Mouse (Mus musculus) myocyte (in vitro differentiated cells): ENCODE data around the gene Gm20422. TPM values are rescaled to one million over a fixed set of nuclear protein-coding genes. Genes with fewer than 3 reads are reported as not detected.

ENCODE experiments used
- H3K27me3 ChIP-seq: one replicate; pipeline ENCODE4 v1.6.1; 2011; ENCODE audit not compliant: control insufficient read depth, insufficient read depth, insufficient read length
- H3K36me3 ChIP-seq: one replicate; pipeline ENCODE4 v1.6.1; 2011; ENCODE audit not compliant: control insufficient read depth, insufficient read depth
- H3K4me2 ChIP-seq: one replicate; pipeline ENCODE4 v1.6.1; 2011; ENCODE audit warnings: low read depth, control low read depth
- H3K4me3 ChIP-seq: one replicate; pipeline ENCODE4 v1.5.1; 2011; ENCODE audit warnings: mild to moderate bottlenecking, control low read depth, moderate library complexity
- H3K79me2 ChIP-seq: one replicate; pipeline ENCODE4 v1.6.1; 2011; ENCODE audit not compliant: control insufficient read depth, insufficient read depth
- H3ac ChIP-seq: one replicate; pipeline ENCODE4 v1.6.1; 2011; ENCODE audit not compliant: control insufficient read depth, insufficient read length
- CEBPB ChIP-seq: IDR thresholded peaks from 2 replicates; pipeline ENCODE4 v1.6.1; 2011; ENCODE audit warnings: mild to moderate bottlenecking, moderate library complexity; ENCODE audit not compliant: poor library complexity, insufficient read depth, severe bottlenecking
- E2F4 ChIP-seq: IDR thresholded peaks from one replicate; pipeline ENCODE4 v1.6.1; 2011; ENCODE audit warnings: mild to moderate bottlenecking, control low read depth, moderate library complexity; ENCODE audit not compliant: insufficient read depth
- MAX ChIP-seq: IDR thresholded peaks from one replicate; pipeline ENCODE4 v1.6.1; 2011; ENCODE audit warnings: low read depth, mild to moderate bottlenecking, control low read depth
- MYOD1 ChIP-seq, 3 experiments: IDR thresholded peaks; one replicate each; pipeline ENCODE4 v1.6.1; 2011; ENCODE audit warnings: control low read depth in 2 of 3, low read depth in 2 of 3, mild to moderate bottlenecking in 2 of 3, moderate library complexity in 1 of 3; ENCODE audit not compliant: insufficient read length in 2 of 3, control insufficient read depth in 1 of 3
- MYOG ChIP-seq, 3 experiments: IDR thresholded peaks; one replicate each; pipeline ENCODE4 v1.6.1; 2011; ENCODE audit warnings: control low read depth in 2 of 3, low read depth in 2 of 3, mild to moderate bottlenecking in 2 of 3; ENCODE audit not compliant: insufficient read length in 2 of 3, control insufficient read depth in 1 of 3, insufficient read depth in 1 of 3
- POLR2A ChIP-seq: IDR thresholded peaks from one replicate; pipeline ENCODE4 v1.6.1; 2011; ENCODE audit warnings: low read depth, mild to moderate bottlenecking, control low read depth, moderate library complexity; ENCODE audit not compliant: insufficient read length
- POLR2AphosphoS2 ChIP-seq: IDR thresholded peaks from one replicate; pipeline ENCODE4 v1.6.1; 2011; ENCODE audit warnings: low read depth, control low read depth; ENCODE audit not compliant: insufficient read length
- REST ChIP-seq: IDR thresholded peaks from one replicate; pipeline ENCODE4 v1.6.1; 2011; ENCODE audit warnings: mild to moderate bottlenecking, control low read depth, moderate library complexity; ENCODE audit not compliant: insufficient read depth, insufficient read length
- SRF ChIP-seq: IDR thresholded peaks from one replicate; pipeline ENCODE4 v1.6.1; 2011; ENCODE audit warnings: low read depth; ENCODE audit not compliant: control insufficient read depth, insufficient read length
- TCF12 ChIP-seq: IDR thresholded peaks from one replicate; pipeline ENCODE4 v1.6.1; 2011; ENCODE audit warnings: mild to moderate bottlenecking, control low read depth; ENCODE audit not compliant: poor library complexity, insufficient read depth, severe bottlenecking
- TCF3 ChIP-seq: IDR thresholded peaks from one replicate; pipeline ENCODE4 v1.6.1; 2011; ENCODE audit warnings: low read depth, control low read depth; ENCODE audit not compliant: insufficient read length
- USF1 ChIP-seq: IDR thresholded peaks from one replicate; pipeline ENCODE4 v1.6.1; 2011; ENCODE audit warnings: low read depth, mild to moderate bottlenecking, control low read depth, moderate library complexity
- polyA plus RNA-seq: library from polyadenylated mRNA; unstranded; fragments of >200 nt; fragmentation: generic; extraction: Trizol; gene quantifications from one replicate; pipeline ENCODE4 v1.2.1, GENCODE M21; 2012; ENCODE audit warnings: missing spikeins

Gm20422 gene
- polyA plus RNA-seq, 1 experiment: 0.13 TPM

GRCm38 (mm10) chr8:69735495-69735894 is 39.2 kb downstream of the Gm20422 start:
- Histone ChIP-seq H3K27me3 (no peaks in the 10 kb centered on the region), H3K79me2 (no peaks in the 10 kb centered on the region), H3K36me3 (no peaks in the 10 kb centered on the region), H3K4me2 (no peak overlapping the region), H3ac (no peak overlapping the region), H3K4me3 (no peak overlapping the region)
- TF ChIP-seq TCF12 (no peak), MYOG (IDR thresholded peaks at IDR 0.05; ENCODE audit: control insufficient read depth in 1 of 3, insufficient read depth in 1 of 3, insufficient read length in 2 of 3, low read depth in 2 of 3) (no peak), E2F4 (no peak), POLR2AphosphoS2 (no peak), CEBPB (no peak), TCF3 (no peak)

GRCm38 (mm10) chr8:69717232-69717580 is 57.5 kb downstream of the Gm20422 start:
- H3K36me3 ChIP-seq: no peaks in the 10 kb centered on the region
- peak overlapping the region; percentile 41 for H3K4me3 ChIP-seq
- H3K27me3 ChIP-seq: no peaks in the 10 kb centered on the region
- TF ChIP-seq MAX (no peak), POLR2A (no peak), TCF3 (no peak), POLR2AphosphoS2 (no peak)
- peaks cover 37% of the 10 kb centered on the region for H3K79me2 ChIP-seq
- H3K4me2 ChIP-seq: peak overlapping the region; percentile 74
- H3ac ChIP-seq: peak overlapping the region; percentile 79

GRCm38 (mm10) chr8:69716403-69717231 is 58.1 kb downstream of the Gm20422 start:
- H3K36me3 ChIP-seq: no peaks in the 10 kb centered on the region

GRCm38 (mm10) chr8:69715366-69715765 is 59.3 kb downstream of the Gm20422 start:
- peak overlapping the region; percentile 41 for H3K4me3 ChIP-seq
- TF ChIP-seq TCF12: no peak
- no peak for TF ChIP-seq POLR2A
- no peak for TF ChIP-seq SRF
- no peak for TF ChIP-seq E2F4
- no peak for TF ChIP-seq MYOG (IDR thresholded peaks at IDR 0.05; ENCODE audit: control insufficient read depth in 1 of 3, insufficient read depth in 1 of 3, insufficient read length in 2 of 3, low read depth in 2 of 3)
- no peak for TF ChIP-seq REST
- no peak for TF ChIP-seq CEBPB
- TF ChIP-seq USF1: no peak
- no peak for TF ChIP-seq MYOD1 (IDR thresholded peaks at IDR 0.05; ENCODE audit: control insufficient read depth in 1 of 3, insufficient read length in 2 of 3, low read depth in 2 of 3)
- TF ChIP-seq MAX: no peak
- TF ChIP-seq TCF3: no peak
- no peak for TF ChIP-seq POLR2AphosphoS2

More at GRCm38 (mm10) chr8:69716403-69717231, 58.1 kb downstream of the Gm20422 start:
- Histone ChIP-seq H3K4me3 (peak overlapping the region; percentile 41), H3ac (peak overlapping the region; percentile 79), H3K27me3 (no peaks in the 10 kb centered on the region), H3K79me2 (peaks cover 43% of the 10 kb centered on the region), H3K4me2 (peak overlapping the region; percentile 80)
- TF ChIP-seq USF1 (peak; percentile 21), TCF3 (peak; percentile 59), POLR2AphosphoS2 (peak; percentile 63), MYOG (IDR thresholded peaks at IDR 0.05; ENCODE audit: control insufficient read depth in 1 of 3, insufficient read depth in 1 of 3, insufficient read length in 2 of 3, low read depth in 2 of 3) (peak in 1 of 3 experiments; percentile 53), E2F4 (peak; percentile 68), MAX (no peak), MYOD1 (IDR thresholded peaks at IDR 0.05; ENCODE audit: control insufficient read depth in 1 of 3, insufficient read length in 2 of 3, low read depth in 2 of 3) (peak; percentile 90 to 95 (median 95)), SRF (peak; percentile 97), TCF12 (no peak), POLR2A (peak; percentile 77), REST (no peak), CEBPB (no peak)

More at GRCm38 (mm10) chr8:69715366-69715765, 59.3 kb downstream of the Gm20422 start:
- no peaks in the 10 kb centered on the region for H3K36me3 ChIP-seq
- H3K79me2 ChIP-seq: peaks cover 49% of the 10 kb centered on the region
- no peaks in the 10 kb centered on the region for H3K27me3 ChIP-seq
- peak overlapping the region; percentile 80 for H3K4me2 ChIP-seq
- H3ac ChIP-seq: no peak overlapping the region
